Mouse (Mus musculus) CH12.LX (cell line): Measurements from ENCODE around the gene Ly75. TPM values are rescaled to one million over a fixed set of nuclear protein-coding genes. Genes with fewer than 3 reads are reported as not detected.

Experiments
- DNase-seq: peaks from one replicate; pipeline ENCODE4 v3.0.0-alpha.2; 2013; ENCODE audit errors: extremely low read depth
- H3K27ac ChIP-seq: 2 replicates; pipeline ENCODE4 v1.5.1; 2012; ENCODE audit warnings: low read depth, mild to moderate bottlenecking, control low read depth, moderate library complexity; ENCODE audit not compliant: insufficient read depth
- H3K27me3 ChIP-seq: replicated peaks from 2 replicates; pipeline ENCODE3; 2012; ENCODE audit warnings: inconsistent platforms
- H3K36me3 ChIP-seq, 2 experiments: replicated peaks in 1 of 2; 2 replicates each; pipeline versions ENCODE3 to v1.6.1; 2012; ENCODE audit warnings: inconsistent platforms in 1 of 2, low read length in 1 of 2, mild to moderate bottlenecking in 1 of 2, mixed read lengths in 1 of 2, moderate library complexity in 1 of 2; ENCODE audit not compliant: control insufficient read depth in 1 of 2, insufficient read depth in 1 of 2
- H3K4me1 ChIP-seq, 2 experiments: 2 replicates each; pipeline ENCODE4 v1.6.1; 2012; ENCODE audit warnings: inconsistent platforms in 1 of 2, moderate library complexity in 1 of 2; ENCODE audit not compliant: insufficient read depth in 2 of 2, control insufficient read depth in 1 of 2
- H3K4me2 ChIP-seq: 2 replicates; pipeline ENCODE4 v1.6.1; 2012; ENCODE audit warnings: low read depth, mild to moderate bottlenecking, control low read depth; ENCODE audit not compliant: poor library complexity, insufficient read depth, severe bottlenecking
- H3K4me3 ChIP-seq, 3 experiments: fragments of 150-350 bp in 1 of 3; sonication (generic) in 1 of 3; replicated peaks in 1 of 3; 2 replicates each; pipeline versions ENCODE3 to v1.5.1; 2011 to 2012; ENCODE audit warnings: low read depth in 2 of 3, low read length in 2 of 3, mild to moderate bottlenecking in 2 of 3, moderate library complexity in 2 of 3, control low read depth in 1 of 3, improper control_type of control experiment in 1 of 3, inconsistent platforms in 1 of 3, mixed read lengths in 1 of 3; ENCODE audit not compliant: poor library complexity in 1 of 3
- H3K79me2 ChIP-seq: replicated peaks from 2 replicates; pipeline ENCODE4 v1.6.1; 2012; ENCODE audit warnings: mild to moderate bottlenecking, moderate library complexity; ENCODE audit not compliant: control insufficient read depth, poor library complexity, insufficient read depth, severe bottlenecking; ENCODE audit errors: extremely low read depth
- H3K9ac ChIP-seq: 2 replicates; pipeline ENCODE4 v1.6.1; 2012; ENCODE audit warnings: low read depth, mild to moderate bottlenecking, control low read depth, moderate library complexity; ENCODE audit not compliant: insufficient read depth
- H3K9me3 ChIP-seq: replicated peaks from 2 replicates; pipeline ENCODE3; 2012; ENCODE audit warnings: low read length, inconsistent platforms, mixed read lengths
- BHLHE40 ChIP-seq: IDR thresholded peaks from 2 replicates; pipeline ENCODE4 v1.6.1; 2011; ENCODE audit warnings: mild to moderate bottlenecking, low read depth, low read length, improper control_type of control experiment
- CHD1 ChIP-seq: IDR thresholded peaks from 2 replicates; pipeline ENCODE4 v1.6.1; 2012; ENCODE audit warnings: low read depth, low read length, improper control_type of control experiment, inconsistent platforms
- CHD2 ChIP-seq: IDR thresholded peaks from 2 replicates; pipeline ENCODE4 v1.6.1; 2011; ENCODE audit warnings: low read length, improper control_type of control experiment
- CTCF ChIP-seq, 2 experiments: IDR thresholded peaks in 1 of 2; conservative IDR thresholded peaks in 1 of 2; 2 replicates each; pipeline ENCODE4 v1.5.1; 2011 to 2012; ENCODE audit warnings: low read depth in 2 of 2, low read length in 2 of 2, improper control_type of control experiment in 1 of 2, inconsistent platforms in 1 of 2, mild to moderate bottlenecking in 1 of 2, moderate library complexity in 1 of 2
- E2F4 ChIP-seq: IDR thresholded peaks from 2 replicates; pipeline ENCODE4 v1.6.1; 2011; ENCODE audit warnings: low read depth, low read length, improper control_type of control experiment; ENCODE audit not compliant: insufficient replicate concordance
- ELF1 ChIP-seq: IDR thresholded peaks from 2 replicates; pipeline ENCODE4 v1.6.1; 2014; ENCODE audit warnings: low read depth, mild to moderate bottlenecking, inconsistent platforms, low read length, improper control_type of control experiment
- EP300 ChIP-seq: IDR thresholded peaks from 2 replicates; pipeline ENCODE4 v1.6.1; 2011; ENCODE audit warnings: low read length, improper control_type of control experiment
- ETS1 ChIP-seq: conservative IDR thresholded peaks from 2 replicates; pipeline ENCODE4 v1.6.1; 2012; ENCODE audit warnings: low read depth, mild to moderate bottlenecking, inconsistent platforms, low read length, improper control_type of control experiment, moderate library complexity
- GABPA ChIP-seq: IDR thresholded peaks from 2 replicates; pipeline ENCODE4 v1.6.1; 2012; ENCODE audit warnings: low read depth, low read length, improper control_type of control experiment, inconsistent platforms; ENCODE audit not compliant: insufficient replicate concordance
- HCFC1 ChIP-seq: IDR thresholded peaks from 2 replicates; pipeline ENCODE4 v1.6.1; 2012; ENCODE audit warnings: low read depth, mild to moderate bottlenecking, inconsistent platforms, low read length, improper control_type of control experiment
- IRF4 ChIP-seq: IDR thresholded peaks from 2 replicates; pipeline ENCODE4 v1.6.1; 2014; ENCODE audit warnings: low read depth, mild to moderate bottlenecking, inconsistent platforms, low read length, improper control_type of control experiment
- JUN ChIP-seq: IDR thresholded peaks from 2 replicates; pipeline ENCODE4 v1.6.1; 2011; ENCODE audit warnings: low read depth, mild to moderate bottlenecking, low read length, improper control_type of control experiment, moderate library complexity; ENCODE audit not compliant: insufficient read depth
- JUND ChIP-seq: conservative IDR thresholded peaks from 2 replicates; pipeline ENCODE4 v1.6.1; 2011; ENCODE audit warnings: low read depth, low read length, improper control_type of control experiment
- KAT2A ChIP-seq: IDR thresholded peaks from 2 replicates; pipeline ENCODE4 v1.6.1; 2012; ENCODE audit warnings: low read length, improper control_type of control experiment, inconsistent platforms; ENCODE audit not compliant: insufficient replicate concordance
- MAFK ChIP-seq: IDR thresholded peaks from 2 replicates; pipeline ENCODE4 v1.6.1; 2011; ENCODE audit warnings: low read length, improper control_type of control experiment; ENCODE audit not compliant: insufficient replicate concordance
- MAX ChIP-seq: IDR thresholded peaks from 2 replicates; pipeline ENCODE4 v1.6.1; 2011; ENCODE audit warnings: low read length, improper control_type of control experiment
- MAZ ChIP-seq: IDR thresholded peaks from 2 replicates; pipeline ENCODE4 v1.6.1; 2012; ENCODE audit warnings: low read depth, mild to moderate bottlenecking, inconsistent platforms, low read length, improper control_type of control experiment, moderate library complexity
- MEF2A ChIP-seq: IDR thresholded peaks from 2 replicates; pipeline ENCODE4 v1.6.1; 2014; ENCODE audit warnings: low read depth, mild to moderate bottlenecking, inconsistent platforms, low read length, improper control_type of control experiment, borderline replicate concordance
- MXI1 ChIP-seq: IDR thresholded peaks from 2 replicates; pipeline ENCODE4 v1.6.1; 2011; ENCODE audit warnings: mild to moderate bottlenecking, low read depth, low read length, improper control_type of control experiment
- MYC ChIP-seq: IDR thresholded peaks from 2 replicates; pipeline ENCODE4 v1.6.1; 2011; ENCODE audit warnings: low read depth, mild to moderate bottlenecking, improper control_type of control experiment, low read length
- NELFE ChIP-seq: IDR thresholded peaks from 2 replicates; pipeline ENCODE4 v1.6.1; 2011; ENCODE audit warnings: low read depth, low read length, improper control_type of control experiment
- NRF1 ChIP-seq: IDR thresholded peaks from 2 replicates; pipeline ENCODE4 v1.6.1; 2014; ENCODE audit warnings: low read depth, mild to moderate bottlenecking, inconsistent platforms, low read length, improper control_type of control experiment, moderate library complexity
- PAX5 ChIP-seq: IDR thresholded peaks from 2 replicates; pipeline ENCODE4 v1.6.1; 2012; ENCODE audit warnings: low read length, inconsistent platforms, mixed read lengths
- POLR2A ChIP-seq: IDR thresholded peaks from 2 replicates; pipeline ENCODE4 v1.6.1; 2011; ENCODE audit warnings: low read depth, mild to moderate bottlenecking, improper control_type of control experiment, low read length
- POLR2AphosphoS2 ChIP-seq: IDR thresholded peaks from 2 replicates; pipeline ENCODE4 v1.6.1; 2011; ENCODE audit warnings: low read depth, low read length, improper control_type of control experiment
- RAD21 ChIP-seq: IDR thresholded peaks from 2 replicates; pipeline ENCODE4 v1.6.1; 2011; ENCODE audit warnings: low read depth, mild to moderate bottlenecking, low read length, improper control_type of control experiment, moderate library complexity
- RCOR1 ChIP-seq: conservative IDR thresholded peaks from 2 replicates; pipeline ENCODE4 v1.6.1; 2012; ENCODE audit warnings: low read depth, mild to moderate bottlenecking, inconsistent platforms, low read length, improper control_type of control experiment
- SIN3A ChIP-seq: IDR thresholded peaks from 2 replicates; pipeline ENCODE4 v1.6.1; 2012; ENCODE audit warnings: low read length, improper control_type of control experiment, inconsistent platforms
- SMC3 ChIP-seq: IDR thresholded peaks from 2 replicates; pipeline ENCODE4 v1.6.1; 2011; ENCODE audit warnings: low read depth, low read length, improper control_type of control experiment
- TBP ChIP-seq: conservative IDR thresholded peaks from 2 replicates; pipeline ENCODE4 v1.6.1; 2011; ENCODE audit warnings: low read depth, low read length, improper control_type of control experiment
- TCF12 ChIP-seq: IDR thresholded peaks from 2 replicates; pipeline ENCODE4 v1.6.1; 2014; ENCODE audit warnings: low read depth, mild to moderate bottlenecking, inconsistent platforms, low read length, improper control_type of control experiment
- UBTF ChIP-seq: IDR thresholded peaks from 2 replicates; pipeline ENCODE4 v1.6.1; 2012; ENCODE audit warnings: low read depth, mild to moderate bottlenecking, inconsistent platforms, low read length, improper control_type of control experiment, moderate library complexity
- USF1 ChIP-seq: IDR thresholded peaks from 2 replicates; pipeline ENCODE4 v1.6.1; 2014; ENCODE audit warnings: low read depth, mild to moderate bottlenecking, inconsistent platforms, low read length, improper control_type of control experiment
- USF2 ChIP-seq: conservative IDR thresholded peaks from 2 replicates; pipeline ENCODE4 v1.6.1; 2011; ENCODE audit warnings: low read depth, low read length, improper control_type of control experiment
- ZKSCAN1 ChIP-seq: IDR thresholded peaks from 2 replicates; pipeline ENCODE4 v1.6.1; 2012; ENCODE audit warnings: low read depth, inconsistent platforms, low read length, improper control_type of control experiment, borderline replicate concordance
- ZMIZ1 ChIP-seq: IDR thresholded peaks from 2 replicates; pipeline ENCODE4 v1.6.1; 2012; ENCODE audit warnings: low read depth, mild to moderate bottlenecking, inconsistent platforms, low read length, improper control_type of control experiment
- ZNF384 ChIP-seq: IDR thresholded peaks from 2 replicates; pipeline ENCODE4 v1.6.1; 2012; ENCODE audit warnings: low read depth, low read length, improper control_type of control experiment, inconsistent platforms
- dilution Hi-C: fragments of 300-500 bp; cut with MboI; formaldehyde crosslinking; loops from 2 replicates; pipeline ENCODE4 v1.14.3; 2020; ENCODE audit warnings: low sequenced_read_pairs; ENCODE audit not compliant: extremely low pct_unique_long_range_greater_than_20kb, extremely low pct_ligation_motif_present
- in situ Hi-C: fragments of 300-500 bp; cut with MboI; formaldehyde crosslinking; loops from 3 replicates; pipeline ENCODE4 v1.14.3; 2019; ENCODE audit warnings: low sequenced_read_pairs, low pct_ligation_motif_present, low pct_unique_long_range_greater_than_20kb, mixed read lengths
- polyA plus RNA-seq: library from polyadenylated mRNA; unstranded; fragments of >175 nt; gene quantifications from 2 replicates; pipeline ENCODE4 v1.2.1, GENCODE M21; 2012; ENCODE audit warnings: low read depth; ENCODE audit not compliant: insufficient read length
- total RNA-seq, 2 experiments: library from RNA; depleted of rRNA; stranded (reverse); fragments of 300-350 nt in 1 of 2; fragments of >200 nt in 1 of 2; gene quantifications; 2 replicates each; pipeline ENCODE4 v1.2.3; 2012 to 2014

Gene Ly75
- total RNA-seq (2012; rRNA removed) (18.8 and 32.2 TPM in 2 replicates), total RNA-seq (2014; rRNA removed) (13.8 and 14.5 TPM in 2 replicates), polyA plus RNA-seq (10.1 and 10.6 TPM in 2 replicates)

DNA sequence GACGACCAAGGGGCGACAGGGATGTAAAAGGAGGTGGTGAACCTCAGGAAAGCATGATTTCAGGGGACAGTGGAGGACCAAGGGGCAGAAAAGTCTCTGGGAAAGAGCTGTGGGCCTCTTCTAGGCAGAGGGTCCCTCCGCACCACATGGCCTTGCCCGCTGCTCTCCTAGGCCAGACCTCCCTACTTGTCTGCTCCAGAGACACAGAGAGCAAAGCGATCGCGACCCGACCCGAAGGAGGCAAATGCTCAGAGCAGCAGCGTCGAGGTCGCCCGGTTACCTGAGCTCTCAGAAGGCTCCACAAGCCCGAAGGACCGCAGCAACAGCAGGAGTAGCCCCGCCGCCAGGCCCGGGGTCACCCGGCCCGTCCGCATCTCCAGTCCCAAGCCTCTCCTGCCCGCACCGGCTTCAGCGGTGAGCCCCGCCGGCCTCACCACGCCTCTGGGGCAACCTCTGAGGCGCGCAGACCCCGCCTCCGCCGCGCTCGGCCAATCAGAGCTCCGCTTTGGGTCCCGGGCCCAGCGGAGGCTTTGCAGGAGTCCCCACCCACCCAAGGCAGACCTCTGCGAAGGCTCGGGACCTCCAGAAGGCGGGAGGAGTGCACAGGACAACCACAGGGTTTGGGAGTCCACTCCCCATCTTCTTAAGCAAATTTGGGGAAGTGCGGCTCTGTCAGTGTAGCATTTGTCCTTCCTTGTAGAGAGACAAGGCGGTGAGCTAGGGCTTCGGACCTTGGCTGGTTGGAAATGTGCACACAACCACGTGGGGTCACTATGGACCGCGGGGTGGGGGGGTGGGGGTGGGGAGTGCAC is at the start of gene Ly75:
Ly75 (minus strand) TSS at position 446 of the 812 bp plus-strand sequence.
- in situ Hi-C loops (no loop called here), dilution Hi-C loops (no loop called here)
- peaks cover 0 to 12% of the 10 kb centered on the region in 2 experiments for H3K36me3 ChIP-seq
- H3K4me1 ChIP-seq = peaks cover 14 to 16% of the 10 kb centered on the region in 2 experiments
- peak within 1 kb of the TSS; percentile 30; the same call in 1 of the 2 replicates for H3K27ac ChIP-seq
- peak within 1 kb of the TSS; percentile 65 to 90 (median 73) for H3K4me3 ChIP-seq
- H3K4me2 ChIP-seq = peak within 1 kb of the TSS; percentile 77
- H3K9ac ChIP-seq = peak within 1 kb of the TSS; percentile 46
- peaks cover 5% of the 10 kb centered on the region; the same call in 1 of the 2 replicates for H3K79me2 ChIP-seq
- no peaks in the 10 kb centered on the region for H3K9me3 ChIP-seq
- peaks cover 3% of the 10 kb centered on the region for H3K27me3 ChIP-seq
- peak; percentile 84 for DNase-seq
- TF ChIP-seq PAX5 (no peak), SMC3 (no peak), JUN (no peak), TCF12 (peak; percentile 51; the same call in 1 of the 2 replicates), POLR2A (peak; percentile 73), UBTF (no peak), RAD21 (no peak; the same call in 1 of the 2 replicates), RCOR1 (no peak), EP300 (no peak), ZMIZ1 (no peak), IRF4 (no peak), ELF1 (no peak), CHD2 (0 out of 2 replicates have a peak, but pooled peaks have one; percentile 32), KAT2A (no peak), BHLHE40 (no peak), GABPA (no peak), E2F4 (peak; percentile 65; the same call in 1 of the 2 replicates), MAX (peak; percentile 78), JUND (no peak), POLR2AphosphoS2 (no peak), MAZ (0 out of 2 replicates have a peak, but pooled peaks have one; percentile 35), MAFK (no peak), CTCF (conservative IDR thresholded peaks at IDR 0.05 in 1 of 2, IDR thresholded peaks at IDR 0.05 in 1 of 2; ENCODE audit: low read depth in 2 of 2, low read length in 2 of 2) (peak in 1 of 2 experiments; percentile 23; a peak in 2 of 4 replicates), NRF1 (0 out of 2 replicates have a peak, but pooled peaks have one; percentile 12), CHD1 (no peak), ZKSCAN1 (no peak), USF1 (peak; percentile 14; the same call in 1 of the 2 replicates), TBP (peak; percentile 61; the same call in 1 of the 2 replicates), ETS1 (no peak), MEF2A (0 out of 2 replicates have a peak, but pooled peaks have one; percentile 7), SIN3A (no peak; the same call in 1 of the 2 replicates), ZNF384 (no peak), MXI1 (peak; percentile 86), USF2 (no peak), MYC (no peak), NELFE (peak; percentile 62), HCFC1 (no peak; the same call in 1 of the 2 replicates)
